Mouse (Mus musculus): ENCODE results near the gene Kcnip1.
A peak's percentile ranks its signal among the peaks of the same experiment; 100 is the strongest.

Kcnip1 gene

GRCm38 (mm10) chr11:33655861-33656593 is 336.9 kb downstream of the Kcnip1 start:
- DNase-seq = peak; percentile 17

- DNase-seq = no peak
These were observed 337.7 kb downstream of the Kcnip1 start for GRCm38 (mm10) chr11:33655221-33655620.

GRCm38 (mm10) chr11:33654485-33654884 is 338.5 kb downstream of the Kcnip1 start:
- DNase-seq = no peak

GRCm38 (mm10) chr11:33649358-33649757 is 343.6 kb downstream of the Kcnip1 start:
- no peak for DNase-seq

- DNase-seq = no peak
These were observed 355.8 kb downstream of the Kcnip1 start for GRCm38 (mm10) chr11:33637107-33637506.

GRCm38 (mm10) chr11:33627136-33627742 is 365.7 kb downstream of the Kcnip1 start:
- DNase-seq = no peak

DNA sequence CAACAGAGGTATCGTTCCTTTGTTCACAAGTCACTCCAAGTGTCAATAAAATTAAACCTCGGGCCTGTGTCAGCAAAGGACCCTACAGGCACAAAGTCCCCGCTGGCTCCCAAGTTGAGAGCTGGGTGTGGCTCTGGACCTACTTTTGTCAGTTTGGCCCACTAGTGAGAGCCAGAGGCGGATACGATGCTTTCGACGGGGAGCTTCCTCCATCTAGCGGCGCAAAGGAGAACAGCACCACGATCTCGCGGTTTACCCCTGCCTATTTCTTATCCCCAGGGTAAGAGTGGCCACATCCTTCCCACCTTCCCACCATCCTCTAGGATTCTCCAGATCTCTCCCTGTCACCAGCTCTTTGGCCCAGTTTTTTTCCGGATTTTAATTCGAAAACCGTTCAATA is 378.7 kb downstream of the Kcnip1 start:
- peak; percentile 78 for DNase-seq

- no peak for DNase-seq
These were observed 385.2 kb downstream of the Kcnip1 start for GRCm38 (mm10) chr11:33607784-33608183.

- DNase-seq = peak; percentile 46
These were observed 389.8 kb downstream of the Kcnip1 start for GRCm38 (mm10) chr11:33603174-33603573.

DNA sequence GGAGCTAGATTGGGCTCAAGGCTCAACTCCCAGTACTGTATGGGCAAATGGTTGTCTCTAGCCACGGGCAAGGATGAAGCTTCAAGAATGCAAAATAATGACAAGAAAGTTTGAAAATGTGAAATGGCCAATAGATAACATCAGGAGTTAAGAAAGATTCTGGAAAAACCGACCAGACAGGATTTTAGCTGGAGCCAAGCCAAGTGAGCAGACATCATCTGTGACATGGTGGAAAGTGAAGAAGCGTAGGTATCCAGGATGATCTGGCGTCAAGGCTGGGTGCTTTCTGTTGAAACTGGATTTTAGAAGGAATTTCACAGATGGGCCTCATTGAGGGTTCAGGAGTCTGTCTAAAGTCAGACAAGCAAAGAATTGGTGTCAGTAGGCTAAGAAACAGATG is 394.0 kb downstream of the Kcnip1 start, which contains the start of gene D130052B06Rik:
TSS of gene D130052B06Rik (plus strand) at position 317 of the 400 bp plus-strand sequence.
- DNase-seq = no peak

- no peak for DNase-seq
These were observed 396.3 kb downstream of the Kcnip1 start for GRCm38 (mm10) chr11:33596655-33597054.

- DNase-seq = no peak
These were observed 400.1 kb downstream of the Kcnip1 start for GRCm38 (mm10) chr11:33592826-33593225.

DNA sequence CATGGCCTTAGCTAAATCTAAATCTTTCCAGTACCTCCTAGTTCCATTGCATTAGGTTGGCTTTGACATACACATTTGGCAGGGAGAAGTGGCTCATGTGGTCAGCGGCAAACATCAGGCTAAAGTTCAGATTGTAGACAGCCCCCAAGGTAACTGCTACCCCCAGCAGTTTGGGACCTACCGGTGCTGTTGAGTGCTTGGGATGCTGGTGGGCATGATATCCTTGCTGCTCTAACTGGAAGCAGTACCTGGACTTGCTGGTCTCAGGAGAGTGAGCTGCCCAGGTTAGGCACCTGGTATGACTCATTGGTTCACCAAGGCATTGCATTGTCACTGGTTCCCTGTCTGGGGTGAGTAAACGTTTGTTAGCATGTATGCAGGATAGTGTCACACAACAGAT is 402.2 kb downstream of the Kcnip1 start:
- DNase-seq = no peak

DNA sequence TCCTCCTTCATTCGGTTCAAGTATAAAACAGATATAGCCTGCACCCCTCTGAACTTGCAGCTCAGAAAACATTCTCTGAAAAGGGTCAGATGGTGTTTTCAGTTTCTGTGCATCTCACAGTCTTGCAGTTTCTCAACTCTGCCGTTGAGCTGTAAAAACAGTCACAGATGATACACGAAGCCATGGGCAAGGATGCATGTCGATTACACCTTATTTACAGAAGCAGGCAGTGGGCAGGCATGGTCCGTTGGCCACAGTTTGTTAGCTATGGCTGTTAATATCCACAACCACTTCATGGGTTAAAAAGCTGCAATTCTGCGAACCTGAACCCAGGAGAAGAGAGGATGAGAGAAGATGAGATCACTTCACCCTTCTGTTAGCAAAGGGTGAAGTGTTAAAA is 406.3 kb downstream of the Kcnip1 start:
- no peak for DNase-seq

GRCm38 (mm10) chr11:33579621-33580020 is 413.3 kb downstream of the Kcnip1 start:
- DNase-seq = peak; percentile 56

Measured in lung, postnatal 36 days (tissue).